Mouse (Mus musculus) left cerebral cortex, adult 8-10 months (tissue): ENCODE results near the gene Vps13d. TPM values are rescaled to one million over a fixed set of nuclear protein-coding genes. Genes with fewer than 3 reads are reported as not detected.

ENCODE experiments used
- DNase-seq, 2 experiments: peaks; one replicate each; pipeline ENCODE4 v3.0.0; 2022; ENCODE audit warnings: low spot score in 2 of 2
- total RNA-seq, 4 experiments: library from RNA; stranded (reverse); gene quantifications; 2 replicates each; pipeline ENCODE4 v1.2.4; 2022

Gene Vps13d
- total RNA-seq, 4 experiments from 2014 or later, result 57.5 to 69.7 (median 65.1) TPM

DNA sequence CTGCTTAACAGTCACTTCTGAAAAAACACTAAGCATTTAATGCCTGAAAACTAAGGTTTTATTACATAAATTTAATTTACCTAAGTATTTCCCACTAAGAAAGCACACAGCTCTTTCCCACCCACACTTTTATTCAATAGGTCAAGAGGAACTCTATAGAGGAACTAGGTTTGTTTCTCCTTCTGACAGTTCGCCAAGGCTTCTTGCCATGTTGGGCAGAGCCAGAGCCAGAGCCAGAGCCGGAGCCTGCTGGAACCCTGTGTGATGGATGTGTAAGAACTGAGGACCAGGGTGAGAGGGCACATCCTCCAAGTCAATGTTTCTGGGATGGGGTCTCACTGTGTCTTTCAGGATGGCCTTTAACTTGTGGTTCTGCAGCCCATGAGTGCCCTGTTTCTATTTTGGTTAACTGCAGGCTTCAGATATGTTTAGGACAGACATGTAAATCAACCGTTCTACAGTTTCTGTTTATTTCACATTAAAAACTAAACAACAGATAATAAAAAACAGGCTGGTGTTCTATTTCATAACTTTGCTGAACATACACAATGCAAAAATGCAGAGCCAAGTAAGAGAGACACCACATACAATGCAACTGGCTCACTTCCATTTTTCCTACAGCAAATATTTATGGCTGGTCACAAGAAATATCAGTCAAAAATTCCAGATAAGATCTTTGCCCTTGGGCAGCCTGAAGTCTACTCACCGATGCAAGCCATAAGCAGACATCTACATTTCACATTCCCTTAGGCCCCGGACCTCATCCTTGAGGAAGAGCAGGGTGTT lies 157.0 kb downstream of the Vps13d start:
- no peak for DNase-seq

DNA sequence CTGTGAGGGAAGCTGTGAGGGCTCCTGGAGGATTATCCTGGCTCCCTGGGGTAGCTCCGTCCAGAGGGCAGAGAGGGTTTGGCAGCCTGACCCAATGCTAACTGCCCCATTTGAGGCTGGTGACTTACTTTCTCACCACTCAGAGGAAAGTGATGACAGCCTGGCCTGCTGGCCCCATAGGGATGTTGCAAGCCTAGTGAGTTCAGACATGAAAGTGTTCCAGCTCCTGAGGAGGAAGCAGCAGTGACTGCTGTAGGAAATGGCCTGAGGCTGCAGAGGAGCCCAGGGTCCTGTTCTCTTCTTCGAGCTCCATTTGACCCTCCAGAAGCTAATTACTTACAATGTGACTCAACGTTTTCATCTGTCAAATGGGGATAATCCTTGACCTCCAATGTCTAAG lies 157.8 kb downstream of the Vps13d start:
- DNase-seq, result no peak

DNA sequence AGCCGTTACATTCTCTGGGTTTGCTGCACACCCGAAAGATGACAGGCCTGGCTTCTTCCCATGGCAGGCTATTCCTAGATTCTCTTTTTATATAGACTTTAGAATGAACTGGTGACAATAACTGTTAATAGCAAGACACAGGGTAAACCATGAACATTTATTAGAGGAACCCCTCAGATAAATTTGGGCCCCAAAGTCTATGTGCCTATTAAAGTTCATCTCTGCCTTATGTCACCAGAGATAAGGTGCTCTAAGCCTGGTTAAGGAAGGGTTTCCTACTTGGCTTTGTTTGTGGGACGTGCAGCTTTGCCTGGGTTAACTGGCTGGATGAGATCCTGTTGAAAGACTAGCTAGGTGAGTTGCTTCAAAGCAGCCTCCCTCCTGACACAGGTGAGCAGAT lies 159.4 kb downstream of the Vps13d start:
- DNase-seq, result no peak

DNA sequence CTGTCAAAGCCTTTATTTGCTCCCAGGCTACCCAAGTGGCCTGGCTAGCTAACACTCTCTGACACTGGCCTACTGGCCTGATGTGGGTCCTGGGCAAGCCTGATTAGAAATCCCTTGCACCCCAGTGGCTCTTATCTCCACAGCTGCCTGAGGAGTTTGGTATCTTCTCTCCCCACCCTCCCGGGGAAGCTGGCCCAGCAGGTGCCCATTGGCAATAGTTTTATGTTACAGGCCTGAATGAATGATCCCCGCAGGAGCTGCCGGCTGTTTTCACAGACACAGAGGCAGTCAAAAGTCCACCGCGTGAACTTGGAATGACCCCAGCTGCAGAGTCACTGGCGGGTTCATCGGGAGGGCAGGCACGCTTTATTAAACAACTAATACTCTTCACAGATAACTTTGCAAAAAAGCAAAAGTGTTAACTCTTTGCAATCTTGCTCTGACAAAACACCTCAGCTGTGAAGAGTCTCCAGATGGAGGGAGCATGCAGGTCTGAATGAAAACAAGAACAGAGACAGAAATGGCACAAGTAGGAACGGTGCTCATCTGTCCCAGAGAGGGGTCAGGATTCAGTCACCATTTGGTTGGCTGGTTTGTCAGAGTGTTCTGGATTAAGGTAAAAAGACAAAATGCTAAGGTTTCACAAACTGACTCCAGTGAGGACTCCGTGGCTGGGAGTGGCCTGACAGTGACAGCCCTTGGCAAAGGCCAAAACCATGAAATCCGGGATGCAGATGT lies 160.1 kb downstream of the Vps13d start:
- no peak for DNase-seq

DNA sequence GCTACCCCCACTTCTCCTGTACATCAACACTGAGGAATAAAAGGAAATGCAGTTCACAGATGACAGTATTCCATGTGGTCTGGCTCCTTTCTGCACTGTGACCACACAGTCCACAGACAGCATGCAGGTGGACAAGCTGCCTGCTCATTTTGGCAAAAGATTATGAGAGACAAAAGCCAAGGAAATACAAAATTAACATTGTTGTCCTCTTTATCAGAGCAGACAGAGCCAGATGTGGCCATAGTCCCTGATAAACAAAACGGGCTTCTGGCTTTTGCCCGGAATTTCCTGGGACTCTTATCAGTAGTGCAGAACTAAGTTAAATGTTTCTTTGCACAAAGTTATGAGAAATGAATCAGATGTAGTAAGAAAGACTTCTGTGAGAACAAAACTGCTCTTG lies 161.4 kb downstream of the Vps13d start:
- DNase-seq, result no peak

DNA sequence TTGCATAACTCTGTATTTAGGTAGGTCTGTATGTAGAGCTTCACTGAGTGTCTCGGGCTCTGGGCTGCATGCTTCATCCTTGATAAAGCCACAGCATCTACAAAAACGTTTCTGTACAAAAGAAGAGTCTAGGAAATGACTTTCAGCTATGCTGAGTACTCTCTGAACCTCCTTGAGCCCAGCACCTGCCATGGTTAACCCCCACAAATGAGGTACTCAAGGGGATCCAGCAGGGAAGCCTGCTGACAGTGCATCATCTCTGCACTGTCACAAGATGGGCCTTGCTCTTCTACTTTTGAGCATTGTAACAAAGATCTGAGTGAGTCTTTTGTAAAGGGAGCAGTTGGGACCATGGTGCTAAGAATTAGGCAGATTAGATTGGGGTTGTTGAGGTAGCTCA lies 162.2 kb downstream of the Vps13d start:
- no peak for DNase-seq

DNA sequence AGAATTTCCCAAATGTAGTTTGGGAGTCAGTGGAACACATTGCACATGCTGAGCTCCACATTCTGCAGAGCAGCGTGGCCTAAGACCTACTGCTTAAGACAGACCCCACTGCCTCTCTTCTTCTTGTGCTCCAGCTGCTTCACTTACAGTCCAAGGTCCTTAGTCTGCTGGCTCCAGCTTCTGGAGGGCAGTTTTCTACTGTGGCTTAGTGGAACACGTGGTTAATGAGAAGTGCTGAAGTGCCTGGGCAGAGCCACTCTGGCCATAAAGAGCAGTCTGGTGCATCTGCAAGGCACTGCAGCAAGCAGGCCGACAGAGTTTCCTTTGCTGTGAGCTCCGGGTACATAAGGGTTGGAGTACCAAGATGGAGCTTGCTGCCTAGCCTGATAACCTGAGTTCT lies 163.3 kb downstream of the Vps13d start:
- no peak for DNase-seq

DNA sequence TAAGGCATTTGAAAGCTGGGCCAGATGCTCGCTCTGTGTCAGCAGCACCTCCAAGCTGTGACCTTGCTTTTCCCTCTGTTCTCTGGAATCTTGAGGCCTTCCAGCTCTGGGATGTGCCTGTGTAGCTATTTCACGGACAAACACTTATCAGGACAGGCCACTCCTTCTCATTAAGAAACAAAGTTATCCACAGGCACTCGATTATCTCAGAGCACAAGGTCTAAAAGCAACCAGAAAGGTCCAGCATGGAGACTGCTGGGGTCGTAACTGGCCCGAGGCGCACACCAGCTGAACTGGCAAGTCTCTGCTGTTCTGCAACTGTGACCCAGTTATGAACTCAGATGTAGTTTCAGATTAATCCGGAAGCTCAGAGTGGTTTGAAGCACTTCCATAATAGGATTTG lies 168.4 kb downstream of the Vps13d start:
- no peak for DNase-seq

DNA sequence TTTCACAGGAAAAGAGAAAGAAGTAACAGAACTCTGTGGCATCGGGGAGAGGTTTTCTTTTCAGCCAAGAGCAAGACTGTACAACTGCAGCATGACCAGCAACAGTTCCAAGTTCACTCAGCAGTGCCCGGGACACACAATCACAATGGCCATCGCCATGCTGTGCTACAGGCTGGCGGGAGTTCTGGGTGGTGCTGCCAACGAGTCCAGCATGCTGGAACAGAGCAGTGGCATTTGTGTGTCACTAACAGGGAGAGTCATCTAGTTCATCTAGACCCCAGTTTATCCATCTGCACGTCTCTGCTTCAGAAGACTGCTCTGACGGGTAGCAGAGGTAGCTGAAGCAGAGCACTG lies 169.4 kb downstream of the Vps13d start:
- DNase-seq, result no peak

DNA sequence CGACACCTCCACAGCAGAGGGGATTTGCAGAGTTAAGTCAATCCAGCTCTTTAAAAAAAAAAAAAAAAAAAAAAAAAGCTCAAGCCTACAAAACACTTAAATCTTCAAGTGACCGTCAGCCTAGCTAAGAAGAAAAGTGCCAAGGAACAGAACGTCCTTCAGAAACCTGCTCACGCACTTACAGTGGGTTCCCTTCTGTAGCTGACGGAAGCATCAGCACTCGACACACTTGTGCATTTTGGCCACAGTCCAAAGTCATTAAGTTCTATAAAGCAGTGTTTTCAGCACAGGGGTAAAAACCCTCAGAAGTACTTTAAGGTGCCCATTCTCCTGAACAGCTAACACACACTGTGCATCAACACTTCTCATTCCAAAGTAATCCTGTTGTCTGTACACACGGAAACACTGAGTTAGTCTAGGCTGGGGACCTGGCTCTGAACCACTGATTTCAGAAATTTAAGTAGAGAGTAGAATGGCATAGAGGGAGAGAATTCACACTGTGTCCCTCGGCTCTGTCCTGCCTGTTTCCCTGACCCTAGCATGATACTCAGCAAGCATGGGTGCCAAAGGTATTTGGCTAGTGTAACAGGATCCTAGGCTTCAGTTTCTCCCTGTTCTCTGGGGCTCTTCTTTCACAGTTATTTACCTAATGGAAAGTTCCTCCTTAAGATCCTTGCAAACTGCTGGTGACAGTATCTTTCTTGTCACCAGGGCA lies 170.0 kb downstream of the Vps13d start:
- no peak for DNase-seq

DNA sequence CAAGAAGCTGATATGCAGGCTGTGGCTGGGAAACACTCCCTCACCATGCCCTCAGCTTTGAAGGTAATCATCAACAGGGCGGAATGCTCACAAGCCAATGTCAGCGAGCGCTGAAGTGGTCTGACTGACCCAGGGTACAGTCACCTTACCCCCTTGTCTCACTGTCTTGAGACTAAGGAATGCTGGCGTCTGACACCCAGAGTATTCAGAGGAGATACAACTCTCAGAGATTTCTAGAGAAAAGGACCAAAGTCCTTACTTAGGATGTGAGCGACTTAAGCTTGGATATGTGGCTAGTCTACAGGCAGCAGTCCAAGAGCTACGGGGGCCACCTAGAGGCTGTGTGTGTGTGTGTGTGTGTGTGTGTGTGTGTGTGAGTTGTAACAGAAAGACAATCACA lies 170.9 kb downstream of the Vps13d start:
- DNase-seq, result no peak

DNA sequence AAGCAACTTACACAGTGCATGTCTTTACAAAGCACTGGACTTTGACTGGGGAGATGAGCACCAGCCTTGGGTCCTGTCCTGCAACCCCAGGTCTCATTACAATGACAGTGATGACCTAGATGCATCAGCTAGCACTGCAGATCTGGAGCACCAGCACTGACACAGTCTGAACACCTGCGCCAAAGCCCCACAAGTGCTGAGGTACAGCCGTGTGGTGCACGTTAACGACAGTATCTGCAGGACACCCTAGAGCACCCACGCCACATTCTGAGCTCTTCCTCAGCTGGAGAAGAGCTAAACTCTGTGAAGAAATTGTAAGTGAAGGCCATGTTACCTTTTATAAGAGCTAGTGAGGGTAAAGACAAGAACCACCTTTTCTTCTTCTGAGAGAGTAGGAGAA lies 172.0 kb downstream of the Vps13d start:
- DNase-seq, result no peak

DNA sequence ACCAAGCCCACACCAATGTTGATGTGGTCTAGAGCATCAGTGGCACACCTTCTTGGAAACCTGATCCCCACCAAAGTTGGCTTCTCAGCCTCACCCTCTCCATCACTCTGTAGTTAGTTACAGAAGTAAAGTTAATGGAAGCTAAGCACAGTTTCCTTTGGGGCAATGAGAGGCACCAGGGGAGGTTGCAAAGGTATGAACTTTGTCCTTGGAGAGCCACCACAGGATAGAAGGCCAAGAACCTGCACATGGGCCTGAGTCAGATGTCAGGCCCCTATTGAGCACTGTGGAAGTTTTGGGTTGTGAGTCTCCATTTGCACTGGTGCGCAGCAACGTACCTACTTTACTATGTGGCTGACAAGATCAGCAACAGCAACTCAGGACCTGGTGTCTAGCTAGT lies 172.6 kb downstream of the Vps13d start:
- DNase-seq, result no peak

DNA sequence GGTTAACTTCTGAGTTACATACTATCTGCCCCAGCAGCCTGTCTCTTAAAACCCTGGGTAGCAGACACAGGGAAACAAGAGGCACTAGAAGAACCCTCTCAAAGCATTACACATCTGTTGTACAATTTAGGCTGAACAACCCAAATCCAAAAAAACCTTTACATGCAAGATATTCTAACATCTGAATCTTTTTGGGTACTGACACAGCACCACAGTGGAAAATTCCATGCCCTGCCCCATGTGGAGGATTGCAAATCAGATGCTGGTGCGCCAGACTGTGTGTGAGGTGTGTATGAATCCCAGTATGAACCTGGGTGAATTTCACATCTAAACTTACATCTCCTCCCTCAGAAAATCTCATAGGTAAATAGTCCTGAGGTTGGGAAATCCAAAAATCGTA lies 174.4 kb downstream of the Vps13d start:
- no peak for DNase-seq

DNA sequence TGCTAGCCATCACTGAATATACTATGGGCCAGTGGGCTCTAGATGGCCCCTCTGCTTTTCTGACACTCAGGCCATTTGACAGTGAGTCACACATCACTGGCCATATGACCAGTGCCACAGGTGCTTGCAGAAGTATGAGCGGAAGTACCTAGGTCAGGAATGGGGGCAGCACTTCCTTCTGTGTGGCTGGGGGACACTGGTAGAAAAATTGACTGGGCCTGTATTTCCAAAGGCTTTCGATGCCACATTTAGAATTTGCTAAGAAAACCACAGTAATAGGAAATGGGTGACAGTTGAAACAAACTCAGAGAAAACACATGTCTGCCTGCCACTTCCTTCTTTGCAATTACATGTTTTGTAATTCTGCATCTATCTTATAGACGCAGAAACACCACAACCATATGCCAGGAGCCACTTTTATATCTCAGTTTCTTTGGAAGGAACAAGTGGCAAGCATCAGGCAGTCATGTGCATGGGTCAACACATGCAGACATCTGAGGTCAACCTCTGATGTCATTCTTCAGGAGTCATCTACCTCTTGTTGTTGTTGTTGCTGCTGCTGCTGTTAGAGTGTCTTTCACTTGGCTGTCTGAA lies 175.6 kb downstream of the Vps13d start:
- no peak for DNase-seq

DNA sequence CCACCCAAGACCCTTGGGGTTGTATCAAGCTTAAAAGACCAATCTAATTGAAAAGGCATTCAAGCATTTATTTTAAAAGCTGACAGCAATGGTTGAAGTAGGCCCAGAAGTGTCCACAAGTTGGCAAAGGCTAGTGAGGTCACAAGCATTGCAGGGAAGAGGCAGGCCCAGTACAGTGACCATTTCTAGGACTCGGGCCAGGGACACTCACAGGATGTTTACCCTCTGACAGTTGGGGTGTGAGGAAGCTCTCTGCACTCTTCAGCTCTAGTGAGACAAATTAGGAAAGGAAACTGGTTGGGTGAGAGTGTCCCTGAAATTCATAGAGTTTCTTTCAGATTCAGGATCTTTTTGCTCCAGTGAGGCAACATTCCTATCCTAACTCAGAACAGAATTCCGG lies 177.1 kb downstream of the Vps13d start:
- DNase-seq, result no peak

DNA sequence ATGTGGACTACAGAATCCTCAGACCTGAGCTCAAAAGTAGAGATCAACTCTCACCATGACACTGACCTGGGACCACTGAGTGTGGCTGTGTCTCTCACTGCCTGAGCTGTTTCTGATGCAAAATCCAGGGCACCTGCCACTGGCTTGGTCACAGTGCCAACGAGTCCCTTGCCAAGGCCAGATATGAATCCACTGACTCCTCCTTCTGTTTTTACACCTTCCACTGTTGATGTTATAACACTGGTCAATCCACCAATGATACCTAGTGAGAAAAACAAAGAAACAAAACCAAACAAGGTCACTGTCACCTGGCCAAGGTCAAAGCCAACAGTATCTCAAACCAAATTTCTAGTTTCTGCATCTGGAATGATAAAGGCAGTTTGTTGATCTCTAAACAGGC lies 178.1 kb downstream of the Vps13d start:
- DNase-seq, result no peak

DNA sequence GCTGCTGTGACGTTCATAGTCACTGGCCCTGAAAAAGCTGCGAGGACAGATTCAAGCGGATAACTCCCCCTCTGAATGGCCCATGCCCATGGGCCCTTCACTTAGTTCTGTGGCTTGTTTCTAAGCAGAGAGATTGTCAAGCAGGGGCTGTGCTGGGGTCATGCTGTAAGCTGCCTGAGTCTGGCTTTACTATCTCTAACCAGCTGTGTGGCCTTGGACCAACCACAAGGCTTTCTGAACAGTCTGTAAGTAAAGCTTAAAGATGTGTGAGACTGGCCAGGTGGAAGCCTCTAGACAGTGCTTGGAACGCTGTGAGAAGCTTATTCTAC lies 180.2 kb downstream of the Vps13d start:
- no peak for DNase-seq

DNA sequence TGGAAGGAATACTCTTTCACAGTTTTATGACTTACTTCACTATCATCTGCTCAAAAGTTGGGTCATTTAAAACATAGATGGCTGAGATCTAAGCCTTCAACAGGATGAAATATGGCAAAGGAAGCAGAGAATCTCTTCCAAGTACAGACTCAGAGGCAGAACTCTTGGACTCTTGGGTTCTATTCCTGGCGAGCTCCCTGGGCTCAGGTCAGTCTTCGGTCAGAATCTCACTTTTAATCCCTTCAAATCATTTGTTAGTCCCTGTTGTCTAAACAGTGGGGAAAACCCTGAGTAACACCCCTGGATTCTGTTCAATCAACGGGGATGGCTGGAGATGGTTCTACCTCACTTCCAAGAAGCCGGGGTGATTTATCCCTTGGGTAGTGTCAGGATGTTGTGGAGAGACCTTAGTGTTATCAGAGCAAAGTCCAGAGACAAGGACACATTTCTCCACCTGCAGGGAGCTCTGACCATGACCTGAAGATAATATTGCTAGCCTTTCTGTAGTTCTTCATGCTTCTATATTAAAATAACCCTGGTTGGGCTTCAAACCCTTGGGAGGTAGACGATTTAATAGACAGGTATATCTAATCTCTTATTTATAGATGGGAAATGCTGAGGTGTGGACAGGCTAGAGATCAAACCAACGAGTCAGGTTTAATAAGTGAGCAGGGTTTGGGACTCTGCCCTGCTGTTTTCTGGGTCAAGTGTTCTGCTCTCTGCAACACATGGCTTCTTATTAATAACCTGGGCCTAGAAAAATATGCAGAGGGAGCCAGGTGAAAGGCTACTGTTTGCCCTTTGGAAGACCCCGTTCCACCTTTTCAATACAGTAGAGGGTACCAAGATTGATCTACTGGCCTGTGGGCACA lies 180.8 kb downstream of the Vps13d start:
- no peak for DNase-seq

DNA sequence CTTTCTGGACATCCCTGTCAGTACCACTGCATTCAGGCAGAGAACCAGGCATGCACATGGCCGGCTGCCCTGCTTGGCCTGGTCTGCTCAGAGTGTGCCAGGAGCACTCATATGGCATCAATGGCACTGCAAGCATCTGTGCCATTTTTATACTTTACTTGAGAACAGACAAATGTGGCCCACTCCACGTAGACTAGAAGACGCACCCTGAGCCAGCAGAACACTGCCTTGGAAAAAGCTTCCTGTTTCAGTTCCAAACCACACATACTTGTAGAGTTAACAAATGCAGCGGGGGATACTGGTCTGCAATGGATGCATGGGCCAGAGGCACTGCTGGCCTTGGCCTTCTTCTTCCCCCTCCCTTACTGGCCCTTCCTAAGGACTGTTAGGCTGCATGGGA lies 181.6 kb downstream of the Vps13d start:
- no peak for DNase-seq

DNA sequence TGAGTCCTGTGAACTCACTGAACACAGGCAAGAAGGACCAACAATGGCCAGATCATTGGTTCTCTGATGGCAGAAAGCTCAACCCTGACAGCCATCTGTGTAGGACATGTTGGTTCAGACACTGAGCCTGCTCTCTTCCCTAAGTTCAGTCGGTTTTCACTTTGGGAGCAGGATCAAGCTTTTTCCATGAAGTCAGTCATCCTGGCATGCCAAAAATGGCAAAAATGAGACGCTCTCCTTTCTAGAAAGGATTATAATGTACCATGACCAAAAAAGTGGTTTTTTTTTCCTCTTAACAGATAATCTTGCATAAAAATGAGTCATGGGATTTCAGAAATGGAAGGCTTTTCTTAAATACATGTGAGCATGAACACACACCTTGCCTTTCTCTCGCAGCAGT lies 183.6 kb downstream of the Vps13d start:
- no peak for DNase-seq
